Mouse (Mus musculus) liver, embryonic 15.5 days (tissue): ENCODE results near the gene Txndc8. TPM values are rescaled to one million over a fixed set of nuclear protein-coding genes. Genes with fewer than 3 reads are reported as not detected.

ENCODE experiments used
- ATAC-seq: fragments of 200-750 bp; cut with Nextera tagmentation; 2 replicates; pipeline ENCODE4 v1.8.0; 2017; ENCODE audit warnings: moderate number of reproducible peaks, mild to moderate bottlenecking, moderate library complexity; ENCODE audit not compliant: insufficient read depth
- H3K27ac ChIP-seq: fragments of 300-500 bp; sonication (generic); replicated peaks from 2 replicates; pipeline ENCODE4 v1.5.1; 2015; ENCODE audit warnings: mild to moderate bottlenecking, inconsistent platforms
- H3K27me3 ChIP-seq: fragments of 300-500 bp; sonication (generic); 2 replicates; pipeline ENCODE4 v1.6.1; 2015; ENCODE audit warnings: mild to moderate bottlenecking, inconsistent platforms
- H3K36me3 ChIP-seq: fragments of 300-500 bp; sonication (generic); replicated peaks from 2 replicates; pipeline ENCODE4 v1.6.1; 2015; ENCODE audit warnings: moderate library complexity, mild to moderate bottlenecking, inconsistent platforms
- H3K4me1 ChIP-seq: fragments of 300-500 bp; sonication (generic); replicated peaks from 2 replicates; pipeline ENCODE4 v1.6.1; 2015; ENCODE audit warnings: inconsistent platforms
- H3K4me2 ChIP-seq: fragments of 300-500 bp; sonication (generic); 2 replicates; pipeline ENCODE4 v1.6.1; 2015; ENCODE audit warnings: moderate library complexity, mild to moderate bottlenecking, inconsistent platforms
- H3K4me3 ChIP-seq: fragments of 300-500 bp; sonication (generic); replicated peaks from 2 replicates; pipeline ENCODE4 v1.5.1; 2015; ENCODE audit warnings: mild to moderate bottlenecking, inconsistent platforms
- H3K9ac ChIP-seq: fragments of 300-500 bp; sonication (generic); 2 replicates; pipeline ENCODE4 v1.6.1; 2015; ENCODE audit warnings: moderate library complexity, mild to moderate bottlenecking, inconsistent platforms
- H3K9me3 ChIP-seq: fragments of 300-500 bp; sonication (generic); replicated peaks from 2 replicates; pipeline ENCODE4 v1.6.1; 2016; ENCODE audit warnings: inconsistent platforms
- WGBS: fragments of 180-500 bp; shearing (Covaris S2); methylation state at CpG from one replicate; pipeline ENCODE4 v1.1.7; 2015; ENCODE audit warnings: mixed read lengths; ENCODE audit not compliant: insufficient replicate concordance; 5-methylcytosine and 5-hydroxymethylcytosine counted together
- polyA plus RNA-seq: library from polyadenylated mRNA; unstranded; fragments of >200 nt; fragmentation: Nextera tagmentation; extraction: Ambion mirVana; gene quantifications from 2 replicates; pipeline ENCODE4 v1.2.1, GENCODE M21; 2015

Gene Txndc8
- polyA plus RNA-seq, 1 experiment from 2014 or later, result not detected

DNA sequence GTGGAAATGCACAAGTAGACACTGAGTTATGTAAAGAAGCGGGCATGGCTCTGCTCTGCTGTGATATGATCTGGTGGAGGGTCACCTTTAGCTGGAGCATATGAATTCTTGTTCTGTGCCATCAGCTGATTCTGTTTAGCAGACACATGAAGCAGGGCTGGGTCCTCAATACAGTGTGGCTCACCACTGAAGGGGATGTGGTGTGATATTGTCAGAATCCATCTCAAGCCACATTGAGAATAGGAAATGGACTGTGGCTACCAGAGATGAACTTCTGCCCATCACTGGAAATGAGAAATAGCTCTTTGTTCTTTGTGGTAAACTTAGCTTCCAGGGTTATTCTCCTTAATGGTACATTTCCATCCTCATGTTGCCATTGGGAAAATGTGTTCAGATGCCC is 17.5 kb downstream of the Txndc8 start:
- ATAC-seq, result no peak
- WGBS, result 36% methylated on average over 1 of the region's 1 CpGs
- Histone ChIP-seq H3K4me3 (no peak overlapping the region), H3K4me2 (no peak overlapping the region), H3K27me3 (no peaks in the 10 kb centered on the region), H3K9me3 (no peaks in the 10 kb centered on the region), H3K9ac (no peak overlapping the region), H3K36me3 (no peaks in the 10 kb centered on the region), H3K27ac (no peak overlapping the region), H3K4me1 (no peaks in the 10 kb centered on the region)

DNA sequence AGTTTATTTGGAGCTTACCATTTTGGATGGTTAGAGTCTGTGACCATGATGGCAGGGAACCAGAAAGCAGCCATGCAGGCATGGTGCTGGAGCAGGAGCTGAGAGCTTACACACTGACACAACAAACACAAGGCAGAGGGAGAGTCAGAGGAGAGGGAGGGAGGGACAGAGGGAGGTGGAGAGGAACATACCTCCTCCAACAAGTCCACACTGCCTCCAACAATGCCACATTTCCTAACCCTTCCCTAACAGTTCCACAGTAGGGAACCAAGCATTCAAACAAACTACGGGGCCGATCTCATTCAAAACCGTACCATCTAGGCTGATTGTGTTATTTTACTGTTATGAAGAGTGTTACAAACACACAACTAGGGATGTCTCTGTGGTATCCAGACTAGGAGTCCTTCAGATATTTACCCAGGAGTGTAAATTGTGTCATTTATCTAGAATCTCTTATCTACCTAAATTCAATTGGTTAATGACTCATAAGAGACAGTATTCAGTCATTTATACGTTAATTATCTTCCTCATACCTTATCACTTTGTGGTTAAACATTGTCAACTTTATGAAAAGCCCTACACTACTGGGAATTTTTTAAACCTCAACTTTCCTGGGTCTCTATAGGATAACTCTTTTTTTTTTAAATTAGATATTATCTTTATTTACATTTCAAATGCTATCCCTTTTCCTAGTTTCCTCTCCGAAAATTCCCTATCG is 34.4 kb downstream of the Txndc8 start:
- no peak overlapping the region for H3K27ac ChIP-seq
- H3K9me3 ChIP-seq, result no peaks in the 10 kb centered on the region
- no peak overlapping the region for H3K4me3 ChIP-seq
- no peak overlapping the region for H3K9ac ChIP-seq
- H3K36me3 ChIP-seq, result no peaks in the 10 kb centered on the region
- H3K4me1 ChIP-seq, result no peaks in the 10 kb centered on the region
- ATAC-seq, result no peak
- H3K27me3 ChIP-seq, result no peaks in the 10 kb centered on the region
- 65% methylated on average over 6 of the region's 6 CpGs for WGBS
- no peak overlapping the region for H3K4me2 ChIP-seq

- no peak for ATAC-seq
- H3K9ac ChIP-seq, result no peak overlapping the region
- no peaks in the 10 kb centered on the region for H3K4me1 ChIP-seq
- no peaks in the 10 kb centered on the region for H3K36me3 ChIP-seq
- 56% methylated on average over 6 of the region's 6 CpGs for WGBS
- no peaks in the 10 kb centered on the region for H3K27me3 ChIP-seq
- no peak overlapping the region for H3K27ac ChIP-seq
- H3K4me3 ChIP-seq, result no peak overlapping the region
- no peaks in the 10 kb centered on the region for H3K9me3 ChIP-seq
- H3K4me2 ChIP-seq, result no peak overlapping the region
Observed at GRCm38 (mm10) chr4:57973592-57974268, 35.2 kb downstream of the Txndc8 start.

DNA sequence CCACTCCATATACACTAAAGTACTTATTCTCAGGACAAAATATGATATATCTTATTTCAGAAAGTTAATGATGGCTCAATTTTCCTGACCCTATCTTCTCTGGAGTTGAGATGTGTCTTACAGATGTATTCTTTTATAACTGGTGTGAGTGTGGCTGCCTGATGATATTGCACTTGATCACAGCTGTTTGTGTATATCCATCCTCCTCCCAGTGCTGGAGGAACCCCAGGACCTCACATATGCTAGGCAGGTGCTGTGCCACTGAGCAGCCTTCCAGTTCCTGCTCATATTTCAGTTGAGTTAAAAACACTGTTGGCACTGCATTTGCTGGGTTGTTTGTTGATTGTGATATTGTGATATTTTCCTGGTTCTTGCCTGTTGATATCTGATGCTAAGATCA is 38.6 kb downstream of the Txndc8 start:
- no peak overlapping the region for H3K27ac ChIP-seq
- ATAC-seq, result no peak
- H3K9ac ChIP-seq, result no peak overlapping the region
- no peak overlapping the region for H3K4me2 ChIP-seq
- no peaks in the 10 kb centered on the region; the same call in 1 of the 2 replicates for H3K27me3 ChIP-seq
- H3K36me3 ChIP-seq, result no peaks in the 10 kb centered on the region
- H3K4me3 ChIP-seq, result no peak overlapping the region
- H3K9me3 ChIP-seq, result no peaks in the 10 kb centered on the region
- H3K4me1 ChIP-seq, result no peaks in the 10 kb centered on the region

DNA sequence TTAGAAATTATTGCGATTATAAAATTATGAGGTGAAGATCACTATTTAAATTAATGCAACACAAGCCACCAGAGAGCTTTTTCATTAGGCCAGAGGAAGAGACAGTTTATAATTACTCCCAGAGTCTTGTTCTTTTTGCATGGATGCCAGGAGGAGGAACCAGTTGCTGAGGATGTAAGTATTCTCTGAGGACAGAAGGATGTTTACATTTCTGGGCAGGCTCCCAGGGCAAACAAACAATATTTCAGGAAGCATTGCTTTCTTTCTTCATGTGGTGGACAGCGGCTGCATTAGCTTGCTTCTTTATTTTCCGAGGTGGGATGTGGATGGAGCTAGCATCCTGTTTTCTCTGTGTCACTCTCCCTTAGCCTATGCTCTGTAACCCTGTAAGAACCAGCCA is 41.7 kb downstream of the Txndc8 start:
- H3K36me3 ChIP-seq, result no peaks in the 10 kb centered on the region
- 47% methylated on average over 3 of the region's 3 CpGs for whole genome bisulfite sequencing
- H3K4me2 ChIP-seq, result no peak overlapping the region
- no peak overlapping the region for H3K27ac ChIP-seq
- no peaks in the 10 kb centered on the region for H3K4me1 ChIP-seq
- ATAC-seq, result no peak
- H3K9me3 ChIP-seq, result no peaks in the 10 kb centered on the region
- H3K4me3 ChIP-seq, result no peak overlapping the region
- H3K9ac ChIP-seq, result no peak overlapping the region
- no peaks in the 10 kb centered on the region; the same call in 1 of the 2 replicates for H3K27me3 ChIP-seq

DNA sequence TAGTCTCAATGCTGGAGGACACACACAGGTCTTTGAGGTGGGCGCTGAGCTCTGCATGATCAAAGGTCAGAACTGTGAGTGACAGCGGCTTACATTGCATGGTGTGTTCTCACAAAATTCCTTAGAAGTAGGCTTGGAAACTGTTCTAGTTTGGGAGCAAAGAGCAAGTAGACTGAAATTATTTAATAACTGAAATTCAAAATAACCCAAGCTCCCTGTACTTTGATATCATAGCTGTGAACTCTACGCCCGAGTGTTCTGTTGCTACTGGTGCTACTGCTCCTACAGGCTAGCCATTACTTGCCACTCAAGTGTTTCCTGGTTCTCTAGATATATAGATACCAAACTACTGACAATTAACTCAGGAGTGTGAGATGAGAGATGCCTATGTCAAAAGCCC is 43.4 kb downstream of the Txndc8 start:
- Histone ChIP-seq H3K9ac (no peak overlapping the region), H3K27me3 (no peaks in the 10 kb centered on the region; the same call in 1 of the 2 replicates), H3K4me3 (no peak overlapping the region), H3K27ac (no peak overlapping the region), H3K4me1 (no peaks in the 10 kb centered on the region), H3K9me3 (no peaks in the 10 kb centered on the region), H3K4me2 (no peak overlapping the region), H3K36me3 (no peaks in the 10 kb centered on the region)
- 78% methylated on average over 4 of the region's 4 CpGs for WGBS
- no peak for ATAC-seq

- no peak for ATAC-seq
- Histone ChIP-seq H3K4me1 (no peaks in the 10 kb centered on the region), H3K4me3 (no peak overlapping the region), H3K27ac (no peak overlapping the region), H3K9me3 (no peaks in the 10 kb centered on the region), H3K4me2 (no peak overlapping the region), H3K9ac (no peak overlapping the region), H3K27me3 (peaks cover 2% of the 10 kb centered on the region), H3K36me3 (no peaks in the 10 kb centered on the region)
- 38% methylated on average over 1 of the region's 1 CpGs for WGBS
Observed at GRCm38 (mm10) chr4:57964143-57964542, 44.8 kb downstream of the Txndc8 start.

- Histone ChIP-seq H3K27me3 (peaks cover 11% of the 10 kb centered on the region; the same call in 1 of the 2 replicates), H3K4me3 (no peak overlapping the region), H3K9ac (no peak overlapping the region), H3K36me3 (no peaks in the 10 kb centered on the region), H3K4me2 (no peak overlapping the region), H3K9me3 (no peaks in the 10 kb centered on the region), H3K27ac (no peak overlapping the region), H3K4me1 (peaks cover 27% of the 10 kb centered on the region)
- no peak for ATAC-seq
- 63% methylated on average over 8 of the region's 8 CpGs for WGBS
Observed at GRCm38 (mm10) chr4:57959056-57959455, 49.9 kb downstream of the Txndc8 start.

DNA sequence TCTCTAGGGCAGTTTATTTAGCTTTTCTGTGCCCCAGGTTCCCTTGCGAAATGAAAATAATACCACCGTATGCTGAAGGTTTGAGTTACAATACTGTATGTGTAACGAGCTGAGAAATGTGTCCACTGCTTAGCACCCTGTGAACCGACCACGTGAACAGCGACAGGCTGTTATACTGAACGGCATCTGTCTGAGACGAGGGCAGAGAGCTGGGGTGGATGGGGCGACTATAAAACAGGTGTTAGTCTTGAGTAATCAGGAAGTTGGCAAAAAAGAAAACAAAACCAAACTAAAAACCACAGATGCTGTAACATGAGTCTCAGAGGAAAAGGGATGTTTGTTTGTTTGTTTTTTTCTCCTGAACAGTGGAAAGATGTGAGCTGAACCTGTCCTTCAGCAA is 50.8 kb downstream of the Txndc8 start:
- peak overlapping the region; percentile 93 for H3K4me2 ChIP-seq

GRCm38 (mm10) chr4:57957200-57958085 is 51.5 kb downstream of the Txndc8 start:
- H3K27me3 ChIP-seq, result peaks cover 11% of the 10 kb centered on the region; the same call in 1 of the 2 replicates
- 39% methylated on average over 11 of the region's 11 CpGs for whole genome bisulfite sequencing
- H3K4me3 ChIP-seq, result peak overlapping the region; percentile 88
- peak overlapping the region; percentile 98 for H3K27ac ChIP-seq
- H3K4me2 ChIP-seq, result peak overlapping the region; percentile 93
- no peak for ATAC-seq
- H3K9ac ChIP-seq, result peak overlapping the region; percentile 71
- H3K36me3 ChIP-seq, result 0 out of 2 replicates have a peak, but pooled peaks cover 9% of the 10 kb centered on the region
- H3K9me3 ChIP-seq, result no peaks in the 10 kb centered on the region
- H3K4me1 ChIP-seq, result peaks cover 39% of the 10 kb centered on the region

More for the DNA sequence above, 50.8 kb downstream of the Txndc8 start:
- WGBS, result 64% methylated on average over 9 of the region's 9 CpGs
- Histone ChIP-seq H3K27me3 (peaks cover 11% of the 10 kb centered on the region; the same call in 1 of the 2 replicates), H3K27ac (no peak overlapping the region), H3K4me3 (no peak overlapping the region), H3K4me1 (peaks cover 36% of the 10 kb centered on the region), H3K9me3 (no peaks in the 10 kb centered on the region), H3K9ac (no peak overlapping the region), H3K36me3 (0 out of 2 replicates have a peak, but pooled peaks cover 7% of the 10 kb centered on the region)
- no peak for ATAC-seq
